Mouse (Mus musculus) megakaryocyte, embryonic 14.5 days (primary cell): ENCODE measurements around the gene Prpsap1.

ENCODE experiments used
- FLI1 ChIP-seq: IDR thresholded peaks from 2 replicates; pipeline ENCODE4 v1.6.1; 2012; ENCODE audit warnings: low read length, inconsistent platforms, mixed read lengths
- GATA1 ChIP-seq: IDR thresholded peaks from 3 replicates; pipeline ENCODE4 v1.6.1; 2012; ENCODE audit warnings: mixed read lengths, low read length, inconsistent platforms, borderline replicate concordance

- TF ChIP-seq GATA1 (no peak), FLI1 (no peak)
Measured at GRCm38 (mm10) chr11:116490232-116491107, 3.5 kb downstream of the Prpsap1 start.
